Mouse (Mus musculus) testis, adult 2 months (tissue): ENCODE results near the gene C2cd4a.

Source experiments
- CTCF ChIP-seq: fragments of 200-500 bp; IDR thresholded peaks from 2 replicates; pipeline ENCODE4 v1.5.1; 2012; ENCODE audit warnings: low read depth, mild to moderate bottlenecking, inconsistent platforms, low read length, moderate library complexity; ENCODE audit not compliant: control insufficient read depth, insufficient read depth, insufficient replicate concordance
- POLR2A ChIP-seq: fragments of 200-500 bp; IDR thresholded peaks from 2 replicates; pipeline ENCODE4 v1.6.1; 2012; ENCODE audit warnings: low read depth, mild to moderate bottlenecking, inconsistent platforms, low read length, moderate library complexity; ENCODE audit not compliant: control insufficient read depth

- TF ChIP-seq CTCF (no peak), POLR2A (no peak)
Observed at GRCm38 (mm10) chr9:67817898-67818667, 14.0 kb downstream of the C2cd4a start.
